Mouse (Mus musculus) olfactory bulb, adult 2 months (tissue): ENCODE results near the gene Nubp2. TPM values are rescaled to one million over a fixed set of nuclear protein-coding genes. Genes with fewer than 3 reads are reported as not detected.

Experiments
- H3K27ac ChIP-seq: fragments of 200-500 bp; 2 replicates; pipeline ENCODE4 v1.5.1; 2012; ENCODE audit warnings: low read depth, low read length; ENCODE audit not compliant: insufficient read depth
- H3K4me1 ChIP-seq: fragments of 200-500 bp; 2 replicates; pipeline ENCODE4 v1.6.1; 2012; ENCODE audit warnings: low read length; ENCODE audit not compliant: control insufficient read depth, insufficient read depth
- H3K4me3 ChIP-seq: fragments of 200-500 bp; 2 replicates; pipeline ENCODE4 v1.5.1; 2012; ENCODE audit warnings: mild to moderate bottlenecking, low read depth, low read length, moderate library complexity; ENCODE audit not compliant: insufficient read depth
- CTCF ChIP-seq: fragments of 200-500 bp; IDR thresholded peaks from 2 replicates; pipeline ENCODE4 v1.5.1; 2012; ENCODE audit warnings: low read depth, mild to moderate bottlenecking, low read length, moderate library complexity; ENCODE audit not compliant: insufficient read depth
- POLR2A ChIP-seq: fragments of 200-500 bp; IDR thresholded peaks from 2 replicates; pipeline ENCODE4 v1.6.1; 2012; ENCODE audit warnings: mild to moderate bottlenecking, low read depth, low read length, moderate library complexity; ENCODE audit not compliant: insufficient read depth
- whole genome bisulfite sequencing: fragments of 180-500 bp; shearing (Covaris S2); methylation state at CpG from one replicate; pipeline ENCODE4 v1.1.7; 2018; 5-methylcytosine and 5-hydroxymethylcytosine counted together
- polyA plus RNA-seq: library from polyadenylated mRNA; stranded (reverse); fragments of >200 nt; gene quantifications from 2 replicates; pipeline ENCODE4 v1.2.4, GENCODE M21; 2012; ENCODE audit warnings: low replicate concordance; ENCODE audit not compliant: missing spikeins, insufficient read depth, insufficient read length

The Nubp2 gene
- polyA plus RNA-seq, 1 experiment: not detected

DNA sequence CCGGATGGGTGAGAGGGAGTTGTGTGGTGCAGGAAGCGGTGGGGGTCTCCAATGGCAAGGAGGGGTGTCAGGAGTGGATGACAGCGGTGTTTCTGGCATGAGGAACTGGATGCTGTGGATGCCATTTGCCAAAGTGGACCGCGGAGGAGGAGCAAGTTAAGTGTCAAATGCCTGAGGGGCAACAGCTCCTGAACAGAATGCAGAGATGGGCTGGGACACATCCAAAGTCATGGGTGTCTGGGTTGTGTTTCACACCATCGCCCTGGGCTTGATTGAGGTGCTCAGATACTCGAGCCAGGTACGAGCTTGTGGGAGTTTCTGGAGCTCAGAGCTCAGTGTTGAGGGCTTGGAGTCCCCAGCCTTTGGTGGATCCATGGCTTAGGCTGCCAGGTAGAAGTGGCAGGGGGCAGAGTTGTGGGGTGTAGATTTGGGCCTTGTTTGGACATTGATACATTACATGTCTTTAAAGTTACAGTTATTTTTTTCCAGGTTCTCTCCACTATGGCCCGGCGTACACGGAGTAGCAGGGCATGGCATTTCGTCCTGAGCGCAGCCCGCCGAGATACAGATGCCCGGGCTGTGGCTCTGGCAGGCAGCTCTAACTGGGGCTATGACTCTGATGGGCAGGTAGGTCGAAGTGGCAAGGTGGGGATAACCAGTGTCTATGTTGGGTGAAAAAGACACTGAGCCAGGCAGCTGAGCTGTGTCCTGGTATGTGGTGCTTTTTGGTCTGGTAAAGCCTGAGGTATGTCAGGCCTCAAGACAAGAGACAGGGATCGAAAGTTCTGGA lies 1.3 kb upstream of the Nubp2 start:
- 58% methylated on average over 18 of the region's 18 CpGs for WGBS
- H3K27ac ChIP-seq: 0 out of 2 replicates have a peak overlapping the region, but pooled peaks have one; percentile 41
- peaks cover 21% of the 10 kb centered on the region for H3K4me1 ChIP-seq

GRCm38 (mm10) chr17:24886932-24887271 lies 753 bp upstream of the Nubp2 start:
- TF ChIP-seq CTCF (no peak), POLR2A (0 out of 2 replicates have a peak, but pooled peaks have one; percentile 23)
- Histone ChIP-seq H3K4me1 (peaks cover 19% of the 10 kb centered on the region), H3K27ac (peak overlapping the region; percentile 41), H3K4me3 (peak overlapping the region; percentile 92)
- 0% methylated on average over 18 of the region's 18 CpGs for WGBS

More for the DNA sequence above, 1.3 kb upstream of the Nubp2 start:
- TF ChIP-seq POLR2A (no peak), CTCF (no peak)
- H3K4me3 ChIP-seq: peak overlapping the region; percentile 92

DNA sequence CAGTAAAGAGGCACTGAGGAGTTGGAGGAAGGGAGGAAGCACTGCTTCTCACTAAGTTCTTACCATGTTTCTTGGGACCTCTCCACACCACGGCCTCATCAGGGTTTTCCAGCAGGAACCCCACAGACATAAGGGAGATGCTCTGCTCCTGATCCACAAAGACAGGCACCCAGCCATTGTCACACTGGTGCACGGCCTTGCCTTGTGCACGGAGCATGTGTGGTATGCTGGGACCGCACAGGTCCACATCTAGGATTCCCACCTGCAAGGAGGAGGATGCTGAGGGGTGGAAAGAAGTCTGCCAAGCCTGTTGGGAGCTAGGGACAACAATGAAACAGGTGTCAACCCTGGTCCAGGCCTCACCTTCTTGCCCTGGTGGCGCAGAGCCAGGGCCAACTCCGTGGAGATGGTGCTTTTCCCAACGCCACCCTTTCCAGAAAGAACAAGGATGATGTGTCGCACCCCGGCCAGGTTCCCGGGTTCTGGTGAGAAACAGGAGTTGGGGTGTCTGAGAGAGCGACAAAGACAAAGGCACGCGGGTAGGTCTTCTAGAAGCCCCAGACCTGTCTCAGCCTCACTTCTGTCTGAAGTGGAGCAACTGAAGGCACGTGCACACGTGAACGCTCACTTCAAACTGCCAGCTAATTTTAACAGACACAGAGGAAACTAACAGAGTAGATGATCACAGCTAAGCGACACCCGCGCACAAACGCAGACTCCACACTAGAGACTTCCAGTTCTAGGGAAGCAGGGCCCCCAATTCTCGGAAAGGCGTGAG lies 604 bp downstream of the Nubp2 start:
- peaks cover 19% of the 10 kb centered on the region for H3K4me1 ChIP-seq
- no peak overlapping the region for H3K27ac ChIP-seq
- peak overlapping the region; percentile 69 for H3K4me3 ChIP-seq
- WGBS: 24% methylated on average over 22 of the region's 22 CpGs
- TF ChIP-seq POLR2A (no peak), CTCF (no peak)

DNA sequence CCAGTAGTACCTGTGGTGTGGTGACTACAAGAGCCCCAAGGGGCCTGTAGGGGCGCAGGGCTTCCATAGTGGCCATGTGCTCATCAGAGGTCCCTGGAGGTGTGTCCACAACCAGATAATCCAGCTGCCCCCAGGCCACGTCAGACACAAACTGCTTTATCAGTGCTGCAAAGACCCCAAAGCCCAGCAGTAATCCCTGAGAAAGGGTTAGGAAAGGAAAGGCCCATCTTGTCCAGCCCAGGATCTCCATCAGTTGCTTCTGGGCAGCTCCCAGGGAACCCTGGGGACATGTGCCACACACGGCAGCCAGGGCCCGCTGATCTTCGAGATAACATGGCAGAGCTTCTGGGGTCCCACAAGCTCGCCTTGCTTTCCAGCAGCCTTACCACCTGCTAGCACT lies 1.8 kb downstream of the Nubp2 start:
- no peak overlapping the region for H3K27ac ChIP-seq
- H3K4me3 ChIP-seq: no peak overlapping the region
- no peak for TF ChIP-seq CTCF
- TF ChIP-seq POLR2A: no peak
- peaks cover 15% of the 10 kb centered on the region for H3K4me1 ChIP-seq
- 86% methylated on average over 6 of the region's 6 CpGs for WGBS

DNA sequence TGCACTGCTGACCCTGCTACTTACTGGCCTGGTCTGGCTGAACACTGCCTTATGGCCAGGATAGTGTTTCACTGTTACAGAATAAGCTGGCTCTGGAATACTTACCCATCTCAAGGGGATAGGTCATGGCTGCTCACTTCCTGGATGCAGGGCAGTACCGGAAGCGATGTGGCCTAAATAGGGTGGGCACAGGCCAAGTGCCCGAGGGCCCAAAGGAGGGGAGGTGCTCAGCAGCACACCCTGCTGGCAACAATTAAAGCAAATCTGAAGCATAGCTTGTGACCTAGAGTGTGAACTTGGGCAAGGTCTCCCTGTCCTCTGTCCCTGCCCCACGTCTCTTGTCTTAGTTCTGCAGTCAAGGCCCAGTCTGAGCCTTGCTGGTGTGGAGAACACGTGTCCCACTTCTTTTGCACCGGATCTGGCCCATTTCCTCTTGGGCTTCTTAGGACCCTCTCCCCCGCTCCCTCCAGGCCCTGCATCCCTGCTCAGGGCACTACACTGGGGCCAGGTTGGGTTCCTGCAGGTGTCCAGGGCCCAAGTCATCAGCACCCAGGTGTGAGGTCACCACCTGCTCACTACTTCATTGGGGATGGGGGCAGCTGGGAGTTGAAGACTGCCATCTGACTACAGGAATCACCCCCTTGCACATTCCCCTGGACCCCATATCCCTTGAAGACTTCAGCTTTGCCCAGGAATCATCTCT lies 4.3 kb downstream of the Nubp2 start:
- Histone ChIP-seq H3K4me1 (peaks cover 7% of the 10 kb centered on the region), H3K27ac (no peak overlapping the region), H3K4me3 (no peak overlapping the region)
- 40% methylated on average over 7 of the region's 7 CpGs for WGBS
- TF ChIP-seq POLR2A: no peak
- TF ChIP-seq CTCF: no peak

DNA sequence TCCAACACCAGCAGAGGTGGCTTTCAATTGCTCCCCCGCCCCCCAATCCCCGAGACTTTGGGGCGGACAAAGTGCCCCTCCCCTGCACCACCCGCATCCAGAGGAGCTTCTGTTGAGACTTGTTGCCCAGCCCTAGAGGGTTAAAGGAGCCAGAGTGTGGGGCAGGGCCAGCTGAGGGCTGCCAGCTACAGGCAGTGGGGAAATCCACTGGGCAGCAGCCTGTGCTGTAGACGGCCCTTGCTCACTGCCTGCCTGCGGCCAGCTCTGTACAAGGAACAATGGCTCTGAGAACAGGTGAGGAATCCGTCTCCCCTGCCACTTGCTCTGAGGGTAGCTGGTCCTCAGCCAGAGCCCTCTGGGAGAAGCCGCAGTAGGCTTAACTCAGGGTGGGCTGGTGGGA lies 7.6 kb downstream of the Nubp2 start:
- no peaks in the 10 kb centered on the region for H3K4me1 ChIP-seq
- no peak overlapping the region for H3K4me3 ChIP-seq
- WGBS: 71% methylated on average over 8 of the region's 8 CpGs
- H3K27ac ChIP-seq: no peak overlapping the region
- TF ChIP-seq POLR2A: no peak
- no peak for TF ChIP-seq CTCF

- Histone ChIP-seq H3K4me3 (no peak overlapping the region), H3K4me1 (no peaks in the 10 kb centered on the region), H3K27ac (no peak overlapping the region)
- WGBS: 49% methylated on average over 5 of the region's 5 CpGs
- TF ChIP-seq POLR2A (no peak), CTCF (no peak)
These were observed 8.1 kb downstream of the Nubp2 start for GRCm38 (mm10) chr17:24878117-24878397.

- WGBS: 70% methylated on average over 10 of the region's 10 CpGs
- Histone ChIP-seq H3K4me3 (no peak overlapping the region), H3K27ac (no peak overlapping the region), H3K4me1 (no peaks in the 10 kb centered on the region)
- TF ChIP-seq POLR2A: no peak
- no peak for TF ChIP-seq CTCF
These were observed 8.6 kb downstream of the Nubp2 start for GRCm38 (mm10) chr17:24877336-24878116.

- no peak overlapping the region for H3K4me3 ChIP-seq
- H3K4me1 ChIP-seq: no peaks in the 10 kb centered on the region
- TF ChIP-seq POLR2A: no peak
- no peak overlapping the region for H3K27ac ChIP-seq
- WGBS: 77% methylated on average over 8 of the region's 8 CpGs
These were observed 11.2 kb downstream of the Nubp2 start for GRCm38 (mm10) chr17:24874989-24875388.
